Mouse (Mus musculus) stomach, postnatal 0 days (tissue): ENCODE measurements at regions not wholly inside any gene's neighbourhood (a gene's known extent, or its start where the extent isn't known, plus 50 kb on each side); places are given as distances from the start of the nearest gene placed in this dataset.
"Not testable (repeated sequence)": the region's sequence is repeated elsewhere in the genome, so short reads cannot be mapped to it uniquely, and the experiment has no call there.

Source experiments
- ATAC-seq: fragments of 200-750 bp; cut with Nextera tagmentation; 2 replicates; pipeline ENCODE4 v1.8.0; 2017; ENCODE audit not compliant: low FRiP score, low TSS enrichment
- DNase-seq: peaks from one replicate; pipeline ENCODE4 v3.0.0-alpha.2; 2016; ENCODE audit warnings: low spot score
- H3K27ac ChIP-seq: fragments of 300-500 bp; sonication (generic); replicated peaks from 2 replicates; pipeline ENCODE4 v1.5.1; 2014; ENCODE audit warnings: mild to moderate bottlenecking, control low read depth
- H3K27me3 ChIP-seq: fragments of 300-500 bp; sonication (generic); 2 replicates; pipeline ENCODE4 v1.6.1; 2014; ENCODE audit warnings: low read length; ENCODE audit not compliant: control insufficient read depth, insufficient read depth
- H3K36me3 ChIP-seq: fragments of 300-500 bp; sonication (generic); 2 replicates; pipeline ENCODE4 v1.6.1; 2014; ENCODE audit warnings: low read length, mixed read lengths; ENCODE audit not compliant: control insufficient read depth, insufficient read depth
- H3K4me1 ChIP-seq: fragments of 300-500 bp; sonication (generic); replicated peaks from 2 replicates; pipeline ENCODE4 v1.6.1; 2014; ENCODE audit warnings: antibody characterized with exemption; ENCODE audit not compliant: control insufficient read depth, insufficient read depth
- H3K4me2 ChIP-seq: fragments of 300-500 bp; sonication (generic); replicated peaks from 2 replicates; pipeline ENCODE4 v1.6.1; 2014; ENCODE audit warnings: low read depth, mild to moderate bottlenecking, control low read depth, moderate library complexity
- H3K4me3 ChIP-seq: fragments of 300-500 bp; sonication (generic); 2 replicates; pipeline ENCODE4 v1.5.1; 2014; ENCODE audit warnings: low read depth, low read length, control low read depth
- H3K9ac ChIP-seq: fragments of 300-500 bp; sonication (generic); 2 replicates; pipeline ENCODE4 v1.6.1; 2014; ENCODE audit warnings: mild to moderate bottlenecking, low read length, control low read depth, mixed read lengths
- H3K9me3 ChIP-seq: fragments of 300-500 bp; sonication (generic); 2 replicates; pipeline ENCODE4 v1.6.1; 2016; ENCODE audit warnings: low read length; ENCODE audit not compliant: control insufficient read depth
- CTCF ChIP-seq: IDR thresholded peaks from 2 replicates; pipeline ENCODE4 v1.5.1; 2016; ENCODE audit warnings: antibody characterized with exemption, low read depth, mild to moderate bottlenecking, moderate library complexity
- EP300 ChIP-seq: optimal IDR thresholded peaks from 2 replicates; pipeline ENCODE3; 2016; ENCODE audit warnings: antibody characterized with exemption
- WGBS: fragments of 180-500 bp; shearing (Covaris S2); extraction: QIAGEN DNeasy Blood & Tissue Kit; methylation state at CpG from one replicate; pipeline ENCODE4 v1.1.7; 2014; 5-methylcytosine and 5-hydroxymethylcytosine counted together

DNA sequence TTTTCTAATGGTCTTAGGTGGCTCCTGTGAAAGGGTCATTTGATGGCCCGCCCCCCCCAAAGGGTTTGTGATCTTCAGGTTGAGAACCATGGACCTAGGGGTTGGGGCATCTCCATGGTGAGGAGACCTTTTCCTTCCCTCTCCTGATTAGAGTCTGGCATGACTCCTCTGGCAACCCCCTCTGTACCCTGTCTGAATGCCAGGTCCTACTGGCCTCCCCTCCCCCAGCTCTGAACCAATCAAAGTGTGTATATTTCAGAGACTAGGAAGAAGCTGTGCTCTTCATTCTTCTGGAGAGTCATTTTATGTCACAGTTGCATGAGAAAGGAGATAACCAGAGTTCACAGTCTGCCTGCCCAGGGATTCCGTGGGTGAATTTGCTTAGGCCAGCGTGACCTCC, 164.8 kb downstream of the Bcl2l11 start:
- Histone ChIP-seq H3K4me3 (no peak overlapping the region), H3K9me3 (no peaks in the 10 kb centered on the region), H3K27me3 (no peaks in the 10 kb centered on the region), H3K9ac (no peak overlapping the region), H3K36me3 (no peaks in the 10 kb centered on the region), H3K4me2 (no peak overlapping the region), H3K27ac (no peak overlapping the region), H3K4me1 (no peaks in the 10 kb centered on the region)
- TF ChIP-seq EP300 = no peak
- no peak for TF ChIP-seq CTCF
- ATAC-seq (no peak), DNase-seq (no peak)
- WGBS = 91% methylated on average over 3 of the region's 3 CpGs

DNA sequence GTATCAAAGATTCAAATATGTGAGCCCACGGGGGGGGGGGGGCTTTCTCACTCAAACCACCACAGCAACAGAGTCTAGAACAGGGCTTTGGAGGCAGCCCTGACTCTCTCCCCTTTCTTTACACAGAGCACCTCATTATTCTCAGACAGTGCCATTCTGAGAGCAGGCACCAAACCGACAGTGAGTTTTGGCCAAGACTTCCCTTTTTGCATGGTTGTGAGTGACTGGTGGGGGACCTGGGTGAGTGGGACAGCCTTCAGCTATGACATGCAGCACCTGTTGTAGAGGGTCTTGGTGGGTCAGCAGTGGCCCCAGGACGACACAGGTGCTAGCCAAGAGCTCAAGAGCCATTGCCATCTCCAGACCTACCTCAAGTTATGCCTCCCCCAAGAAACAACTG, 168.8 kb downstream of the Bcl2l11 start:
- 58% methylated on average over 3 of the region's 3 CpGs for WGBS
- TF ChIP-seq EP300 = no peak
- no peak for TF ChIP-seq CTCF
- no peak overlapping the region for H3K4me3 ChIP-seq
- H3K36me3 ChIP-seq = no peaks in the 10 kb centered on the region
- no peaks in the 10 kb centered on the region for H3K4me1 ChIP-seq
- no peak overlapping the region for H3K9ac ChIP-seq
- ATAC-seq (no peak), DNase-seq (no peak)
- no peaks in the 10 kb centered on the region for H3K27me3 ChIP-seq
- H3K4me2 ChIP-seq = no peak overlapping the region
- no peaks in the 10 kb centered on the region for H3K9me3 ChIP-seq
- H3K27ac ChIP-seq = no peak overlapping the region

DNA sequence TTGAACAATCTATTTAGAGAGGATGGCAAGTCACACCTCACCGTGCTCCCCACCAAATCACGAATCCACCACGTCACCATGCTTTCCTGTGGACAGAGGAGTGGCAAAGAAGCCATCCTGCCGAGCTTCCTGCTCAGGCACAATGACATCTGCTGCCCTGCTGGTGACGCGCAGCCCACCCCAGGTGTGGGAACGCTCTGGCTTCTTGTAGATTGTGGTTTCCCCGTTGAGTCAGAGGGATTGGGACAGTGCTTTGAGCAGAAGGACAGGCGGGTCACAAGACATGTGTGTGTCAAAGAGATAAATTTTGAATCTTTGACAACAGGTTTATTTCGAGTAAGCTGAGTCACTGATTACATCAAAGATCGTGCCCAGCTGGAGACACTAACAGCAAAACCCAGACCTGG, 169.2 kb downstream of the Bcl2l11 start:
- Histone ChIP-seq H3K4me3 (no peak overlapping the region), H3K27me3 (no peaks in the 10 kb centered on the region), H3K9me3 (no peaks in the 10 kb centered on the region), H3K4me1 (no peaks in the 10 kb centered on the region), H3K9ac (no peak overlapping the region), H3K27ac (no peak overlapping the region), H3K4me2 (no peak overlapping the region), H3K36me3 (no peaks in the 10 kb centered on the region)
- ATAC-seq (no peak), DNase-seq (no peak)
- no peak for TF ChIP-seq CTCF
- TF ChIP-seq EP300 = no peak
- WGBS = 73% methylated on average over 11 of the region's 11 CpGs

DNA sequence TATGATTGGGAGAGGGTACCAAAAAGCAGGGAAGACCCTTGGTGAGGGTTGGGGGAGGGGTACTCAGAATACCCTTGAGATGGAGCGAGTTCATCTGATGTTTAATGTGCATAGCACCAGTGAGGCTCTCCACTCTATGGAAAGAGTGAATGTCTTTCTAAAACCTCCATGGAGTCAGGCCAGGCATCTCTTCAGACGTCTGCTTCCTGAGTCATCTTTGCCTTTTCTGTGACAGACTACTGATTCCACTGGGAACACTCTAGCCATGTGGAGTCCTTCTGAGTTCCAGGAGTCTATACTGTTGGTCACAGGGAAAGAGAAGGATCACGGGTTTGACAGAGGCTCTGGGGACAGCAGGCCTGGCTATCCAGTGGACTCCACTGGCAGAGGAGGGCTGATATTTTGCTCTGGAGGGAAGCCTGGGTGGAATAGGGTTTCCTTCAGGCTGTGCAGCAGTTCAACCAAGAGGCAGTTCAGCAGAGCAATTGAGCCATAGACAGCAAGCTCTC, 169.9 kb downstream of the Bcl2l11 start:
- Histone ChIP-seq H3K36me3 (no peaks in the 10 kb centered on the region), H3K4me2 (no peak overlapping the region), H3K27me3 (no peaks in the 10 kb centered on the region), H3K4me3 (no peak overlapping the region), H3K9ac (no peak overlapping the region), H3K27ac (no peak overlapping the region), H3K4me1 (no peaks in the 10 kb centered on the region), H3K9me3 (no peaks in the 10 kb centered on the region)
- DNase-seq (no peak), ATAC-seq (no peak)
- WGBS = 60% methylated on average over 3 of the region's 3 CpGs
- no peak for TF ChIP-seq EP300
- TF ChIP-seq CTCF = no peak

DNA sequence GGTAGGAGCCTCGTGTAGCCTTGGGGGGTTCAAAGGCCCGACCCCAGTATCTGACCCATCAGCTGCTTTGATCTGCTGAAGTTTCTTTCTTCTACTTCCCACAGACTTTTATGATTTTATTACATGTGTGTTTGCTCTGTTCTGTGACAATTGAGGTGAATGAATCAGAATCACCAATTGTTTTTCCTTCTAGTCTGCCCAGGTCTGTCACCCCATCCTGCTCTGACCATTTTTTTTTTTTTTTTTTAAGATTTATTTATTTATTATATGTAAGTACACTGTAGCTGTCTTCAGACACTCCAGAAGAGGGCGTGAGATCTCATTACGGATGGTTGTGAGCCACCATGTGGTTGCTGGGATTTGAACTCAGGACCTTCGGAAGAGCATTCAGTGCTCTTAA, 170.6 kb downstream of the Bcl2l11 start:
- H3K9ac ChIP-seq, H3K27me3 ChIP-seq, H3K4me1 ChIP-seq, DNase-seq, H3K27ac ChIP-seq, H3K4me2 ChIP-seq, ATAC-seq, H3K9me3 ChIP-seq, H3K4me3 ChIP-seq, H3K36me3 ChIP-seq: not testable (repeated sequence)
- WGBS = 70% methylated on average over 5 of the region's 5 CpGs

DNA sequence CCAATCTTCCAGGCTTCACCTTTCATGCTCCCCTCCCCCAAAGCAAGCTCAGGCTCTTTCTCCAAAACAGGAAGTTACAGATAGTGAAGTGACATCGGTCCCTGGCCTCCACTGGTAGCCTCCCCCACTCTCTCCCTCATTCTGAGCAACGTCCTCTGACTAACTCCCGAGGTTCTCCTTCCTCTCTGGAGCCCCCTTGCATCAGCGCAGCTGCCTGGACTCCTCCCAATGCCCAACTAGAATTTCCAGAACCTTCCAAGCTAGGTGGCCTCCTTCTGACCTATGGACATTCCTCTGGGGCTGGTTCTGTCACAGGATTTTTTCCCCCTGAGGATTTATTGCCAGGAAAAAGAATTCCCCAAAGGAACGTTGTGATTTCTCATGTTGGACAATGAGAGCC, 171.1 kb downstream of the Bcl2l11 start:
- Histone ChIP-seq H3K4me1 (no peaks in the 10 kb centered on the region), H3K4me3 (no peak overlapping the region), H3K36me3 (no peaks in the 10 kb centered on the region), H3K4me2 (no peak overlapping the region), H3K27me3 (no peaks in the 10 kb centered on the region), H3K9me3 (no peaks in the 10 kb centered on the region), H3K9ac (no peak overlapping the region), H3K27ac (no peak overlapping the region)
- DNase-seq (no peak), ATAC-seq (no peak)
- WGBS = 36% methylated on average over 5 of the region's 5 CpGs
- no peak for TF ChIP-seq EP300
- no peak for TF ChIP-seq CTCF
